Mouse (Mus musculus) urinary bladder, postnatal 25 days (tissue): Measurements from ENCODE around the gene Nprl2.
"Not testable (repeated sequence)": the region's sequence is repeated elsewhere in the genome, so short reads cannot be mapped to it uniquely, and the experiment has no call there.

ENCODE experiments used
- DNase-seq: peaks from one replicate; pipeline ENCODE4 v3.0.0; 2022; ENCODE audit warnings: low spot score

The Nprl2 gene

DNA sequence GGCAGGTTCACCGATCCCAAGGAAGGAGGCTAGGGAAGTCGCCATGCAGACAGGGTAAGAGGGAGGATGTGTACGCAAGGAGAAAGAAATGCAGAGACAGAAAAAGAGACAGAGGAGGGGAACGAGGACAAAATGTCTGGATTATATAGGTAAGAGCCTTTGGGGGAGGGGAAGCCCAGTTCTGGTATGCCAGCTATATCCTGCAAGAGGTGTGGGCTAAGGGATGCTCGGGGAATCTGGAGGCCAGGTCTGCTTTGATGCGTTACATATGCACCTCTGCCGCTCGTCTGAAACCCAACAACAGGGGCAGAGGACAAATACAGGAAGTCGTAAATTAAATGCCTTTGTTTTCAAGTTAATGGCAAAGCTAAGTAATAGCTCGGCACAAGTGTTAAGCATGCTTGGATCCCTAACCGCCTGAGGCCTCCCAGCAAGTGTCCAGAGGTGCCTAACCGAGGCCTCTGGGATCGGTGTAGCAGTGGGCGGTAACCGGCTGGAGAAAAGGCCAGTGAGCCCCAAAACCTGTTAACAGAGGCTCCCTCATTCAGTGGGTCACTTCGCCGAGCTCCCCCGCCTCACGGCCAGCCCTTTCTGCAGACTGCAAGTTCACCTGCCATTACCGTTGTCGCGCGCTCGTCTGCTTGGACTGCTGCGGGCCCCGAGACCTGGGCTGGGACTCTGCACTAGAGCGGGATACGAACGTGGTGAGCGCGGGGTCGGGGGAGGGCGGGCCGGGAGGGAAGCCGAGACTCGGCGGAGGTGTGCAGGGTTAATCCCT lies 11.7 kb downstream of the Nprl2 start:
- no peak for DNase-seq

- peak; percentile 91 for DNase-seq
Observed at GRCm38 (mm10) chr9:107554319-107554825, 12.3 kb downstream of the Nprl2 start.

DNA sequence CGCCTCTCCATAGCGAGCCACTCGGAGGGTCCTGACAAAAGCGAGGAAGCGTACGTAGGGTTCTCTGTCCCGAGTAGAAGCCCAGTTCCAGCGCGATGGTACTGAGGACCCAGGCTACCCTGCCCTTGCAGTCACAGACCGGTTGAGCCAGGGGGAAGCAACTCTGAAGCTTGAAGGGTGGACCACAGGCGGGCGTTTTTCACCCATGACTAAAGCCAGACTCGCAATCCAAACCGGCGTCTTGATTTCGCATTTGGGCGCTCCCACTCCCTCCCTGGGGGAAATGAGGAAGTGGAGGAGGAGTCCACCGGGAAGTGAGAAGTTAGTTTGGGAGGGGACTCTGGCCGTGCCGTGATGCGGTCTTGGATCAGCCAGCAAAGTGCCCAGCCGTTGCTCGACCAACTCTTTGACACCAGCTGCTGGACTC lies 13.0 kb downstream of the Nprl2 start:
- DNase-seq, result no peak

DNA sequence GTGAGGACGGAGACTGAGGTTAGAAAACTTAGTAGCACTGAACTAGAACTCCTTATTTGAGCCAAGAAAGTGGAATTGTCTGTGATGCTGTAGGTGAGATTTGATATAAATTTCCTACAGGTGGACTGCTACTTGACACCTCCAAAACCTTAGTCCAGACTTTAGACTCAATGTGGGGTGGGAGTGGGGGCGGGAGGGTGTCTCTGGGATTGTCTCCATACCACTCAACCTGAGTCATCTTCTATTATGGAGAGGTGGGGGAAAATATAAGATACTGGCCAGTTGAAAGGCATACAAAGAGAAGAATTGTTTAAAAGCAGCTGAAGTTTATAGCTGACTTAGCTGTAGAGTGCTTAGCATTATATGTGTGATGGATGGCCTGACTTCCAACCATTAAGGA lies 13.7 kb downstream of the Nprl2 start:
- DNase-seq, result no peak

DNA sequence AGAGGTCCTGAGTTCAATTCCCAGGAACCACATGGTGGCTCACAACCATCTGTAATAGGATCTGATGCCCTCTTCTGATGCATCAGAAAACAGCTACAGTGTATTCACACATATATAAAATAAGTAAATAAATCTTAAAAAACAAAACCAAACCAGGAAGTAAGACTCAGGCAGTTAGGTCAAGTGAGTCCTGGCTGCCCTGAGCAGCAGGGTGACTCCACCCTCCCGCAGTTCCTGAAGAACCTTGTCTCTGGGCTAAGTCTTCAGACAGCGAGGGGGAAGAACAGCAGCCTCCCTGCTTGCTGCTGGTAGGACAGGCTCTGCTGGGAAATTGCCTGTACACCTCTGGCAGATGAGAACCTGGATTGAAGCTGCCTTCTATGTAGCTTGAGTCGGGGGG lies 14.3 kb downstream of the Nprl2 start:
- DNase-seq, result no peak

DNA sequence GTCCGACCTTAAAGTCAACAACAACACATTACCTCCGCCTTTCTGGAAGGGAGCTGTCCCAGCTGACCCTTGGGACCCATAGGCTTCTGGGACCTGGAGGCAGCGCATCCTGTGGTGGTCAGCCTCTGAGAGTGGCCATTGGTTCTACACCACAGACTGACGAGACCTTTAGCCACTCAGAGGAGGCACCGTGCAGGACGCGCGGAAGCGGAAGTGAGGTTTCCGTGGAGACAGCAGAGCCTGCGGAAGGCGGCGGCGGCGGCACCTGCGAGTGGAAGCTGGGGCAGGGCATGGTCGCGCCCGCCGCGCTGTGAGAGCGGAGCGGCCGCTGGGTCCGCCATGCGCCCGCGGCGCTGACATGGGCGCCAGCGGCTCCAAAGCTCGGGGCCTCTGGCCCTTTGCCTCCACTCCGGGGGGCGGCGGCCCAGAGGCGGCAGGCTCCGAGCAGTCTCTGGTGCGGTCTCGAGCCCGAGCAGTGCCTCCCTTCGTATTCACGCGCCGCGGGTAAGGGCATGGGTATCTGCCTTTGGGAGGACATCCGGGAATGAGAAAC lies 21.1 kb downstream of the Nprl2 start, which contains the start of gene Tusc2:
Gene Tusc2, plus strand, starts transcription at position 227 of the 553 bp plus-strand sequence.
- peak; percentile 87 for DNase-seq

- DNase-seq, result not testable (repeated sequence)
Observed at GRCm38 (mm10) chr9:107565556-107565955, 23.5 kb downstream of the Nprl2 start.

- peak; percentile 82 for DNase-seq
Observed at GRCm38 (mm10) chr9:107566041-107566709, 24.1 kb downstream of the Nprl2 start.

- DNase-seq, result no peak
Observed at GRCm38 (mm10) chr9:107566855-107567254, 24.8 kb downstream of the Nprl2 start.

DNA sequence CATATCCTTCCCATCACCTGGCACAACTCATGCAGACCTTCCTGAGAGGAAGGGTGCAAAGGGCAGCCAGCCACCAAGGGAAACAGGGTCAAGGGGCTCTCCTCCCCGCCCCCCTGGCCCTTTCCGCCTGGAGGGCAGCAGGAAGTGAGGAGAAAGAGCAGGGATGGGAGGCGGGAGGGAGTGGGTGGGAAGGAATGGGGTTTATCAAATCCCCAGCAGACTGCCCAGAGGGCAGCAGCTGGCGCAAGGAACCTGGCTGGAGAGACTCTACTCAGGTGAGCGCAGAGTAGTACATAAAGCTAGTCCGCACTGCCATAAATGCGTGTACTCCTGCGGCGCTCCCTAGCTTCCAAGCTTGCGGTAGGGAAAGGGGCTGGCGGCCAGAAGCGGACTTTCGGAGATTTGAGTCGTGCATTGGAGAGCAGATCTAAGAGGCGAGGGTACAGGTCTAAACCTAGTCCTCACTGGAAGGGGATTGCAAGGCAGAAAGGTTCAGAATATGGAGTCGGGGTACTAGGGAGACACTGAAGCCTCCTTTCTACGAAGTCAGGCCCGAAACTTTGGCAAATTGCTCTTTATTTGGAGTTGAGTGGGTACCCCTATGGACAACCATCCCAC lies 25.8 kb downstream of the Nprl2 start, which contains the start of gene Hyal2:
Gene Hyal2, plus strand, starts transcription at position 244 of the 618 bp plus-strand sequence.
- DNase-seq, result no peak

DNA sequence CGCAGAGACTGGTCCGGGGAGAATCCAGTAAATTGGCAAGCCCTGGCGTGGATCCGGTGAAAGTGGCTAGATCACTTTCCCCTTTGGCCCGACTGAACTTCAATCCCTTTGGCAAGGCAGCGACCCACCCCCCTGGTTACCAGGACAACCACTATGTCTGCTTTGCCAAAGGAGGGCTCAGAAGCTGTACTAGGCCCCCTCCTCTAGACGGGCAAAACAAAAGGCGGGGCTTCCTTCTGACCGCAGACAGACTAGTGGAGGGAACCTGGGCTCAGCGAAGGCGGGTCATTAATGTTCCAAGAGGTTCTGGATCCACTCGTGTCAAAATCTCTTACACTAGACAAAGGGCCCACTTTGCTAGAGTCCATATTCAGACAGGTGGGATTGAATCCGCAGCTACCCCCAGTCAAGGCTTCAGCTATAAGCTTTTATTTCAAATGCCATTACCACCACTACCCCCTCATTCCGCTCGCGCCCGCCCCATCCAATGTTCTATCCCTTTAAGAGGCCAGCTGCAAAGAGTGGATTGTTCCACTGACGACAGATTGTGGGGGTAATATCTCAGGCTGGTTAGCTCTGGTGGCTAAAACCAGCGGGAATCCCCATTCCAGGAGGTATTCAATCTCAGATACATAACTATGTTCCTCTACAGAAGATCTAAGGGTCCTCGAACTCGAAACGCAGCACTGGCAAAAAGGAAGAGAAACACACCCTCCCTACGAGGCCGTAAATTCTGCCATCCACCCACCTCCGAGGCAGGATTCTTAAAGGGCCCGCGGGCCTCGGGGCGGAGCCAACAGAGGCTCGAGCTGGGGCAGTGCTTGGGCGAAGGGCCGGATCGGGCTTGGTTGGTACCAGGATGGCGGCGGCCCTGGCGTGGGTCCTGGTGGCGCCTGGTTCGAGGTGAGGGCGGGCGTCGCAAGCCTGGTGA lies 26.6 kb downstream of the Nprl2 start:
- DNase-seq, result peak; percentile 79

DNA sequence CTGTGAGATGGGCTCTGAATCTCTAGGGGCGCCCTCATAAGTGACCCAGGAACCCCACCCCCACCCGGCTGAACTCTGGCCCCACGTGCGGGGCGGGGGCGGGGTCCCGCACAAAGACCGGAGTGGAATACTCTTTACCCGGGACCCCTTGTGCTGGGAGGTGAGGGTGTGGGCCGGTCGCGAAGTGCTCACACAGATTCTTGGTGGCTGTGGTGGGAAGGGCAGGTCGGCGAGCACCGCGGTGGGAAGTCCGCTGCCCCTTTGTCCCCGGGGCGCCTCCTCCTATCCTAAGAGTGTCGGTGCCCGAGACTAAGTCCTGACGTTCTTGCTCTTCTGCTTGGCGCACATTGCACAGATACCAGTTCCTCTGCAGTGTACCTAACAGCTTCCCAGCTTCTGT lies 27.2 kb downstream of the Nprl2 start:
- no peak for DNase-seq

DNA sequence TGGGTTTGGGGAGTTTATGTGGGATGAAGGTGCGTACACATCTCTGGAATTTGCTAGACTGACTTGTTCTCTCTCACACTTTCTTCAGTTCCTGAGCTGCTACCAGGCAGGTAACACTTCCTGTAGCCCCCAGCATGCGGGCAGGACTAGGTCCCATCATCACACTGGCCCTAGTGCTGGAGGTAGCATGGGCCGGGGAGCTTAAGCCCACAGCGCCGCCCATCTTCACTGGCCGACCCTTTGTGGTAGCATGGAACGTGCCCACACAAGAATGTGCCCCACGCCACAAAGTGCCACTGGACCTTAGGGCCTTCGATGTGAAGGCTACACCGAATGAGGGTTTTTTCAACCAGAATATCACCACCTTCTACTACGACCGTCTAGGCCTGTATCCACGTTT lies 28.0 kb downstream of the Nprl2 start:
- DNase-seq, result no peak

DNA sequence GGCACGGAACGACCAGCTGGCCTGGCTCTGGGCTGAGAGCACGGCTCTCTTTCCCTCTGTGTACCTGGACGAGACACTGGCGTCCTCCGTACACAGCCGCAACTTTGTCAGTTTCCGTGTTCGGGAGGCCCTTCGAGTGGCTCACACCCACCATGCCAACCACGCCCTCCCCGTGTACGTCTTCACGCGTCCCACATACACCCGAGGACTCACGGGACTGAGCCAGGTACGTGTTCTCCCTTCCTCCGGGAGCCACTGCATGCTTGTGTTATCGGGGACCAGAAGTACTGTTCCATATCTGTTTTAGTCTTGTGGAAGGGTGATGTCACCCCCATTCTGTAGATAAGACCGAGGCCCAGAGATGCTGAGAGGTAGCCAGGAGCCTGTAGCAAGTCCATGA lies 28.8 kb downstream of the Nprl2 start:
- DNase-seq, result no peak

DNA sequence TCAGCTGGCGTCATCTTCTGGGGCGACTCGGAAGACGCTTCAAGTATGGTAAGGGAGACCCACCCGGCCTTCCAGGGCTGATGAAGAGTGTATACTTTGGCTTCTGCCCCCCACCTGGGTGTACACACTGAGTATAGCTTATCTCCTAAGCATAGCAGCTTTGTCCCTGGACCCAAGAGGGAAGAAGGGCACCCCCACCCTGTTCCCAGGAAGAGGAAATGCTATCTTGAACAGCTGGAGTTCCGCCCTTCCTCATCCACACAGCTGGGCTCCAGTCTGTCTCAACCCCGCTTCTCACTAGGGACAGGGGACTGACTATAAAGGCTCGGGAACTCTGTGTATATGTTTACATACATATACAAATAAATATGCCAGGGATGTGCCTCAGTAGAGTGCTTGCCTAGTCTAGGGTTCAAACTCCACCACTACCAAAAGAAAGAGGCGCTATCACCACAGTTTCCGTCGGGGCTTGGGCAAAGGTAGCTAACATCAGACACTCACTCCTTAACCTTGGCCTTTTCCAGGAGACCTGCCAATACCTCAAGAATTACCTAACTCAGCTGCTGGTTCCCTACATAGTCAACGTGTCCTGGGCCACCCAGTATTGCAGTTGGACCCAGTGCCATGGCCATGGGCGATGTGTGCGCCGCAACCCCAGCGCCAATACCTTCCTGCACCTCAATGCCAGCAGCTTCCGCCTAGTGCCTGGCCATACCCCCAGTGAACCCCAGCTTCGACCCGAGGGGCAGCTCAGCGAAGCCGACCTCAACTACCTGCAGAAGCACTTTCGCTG lies 29.7 kb downstream of the Nprl2 start:
- no peak for DNase-seq

- no peak for DNase-seq
Observed at GRCm38 (mm10) chr9:107572327-107572662, 30.3 kb downstream of the Nprl2 start.

DNA sequence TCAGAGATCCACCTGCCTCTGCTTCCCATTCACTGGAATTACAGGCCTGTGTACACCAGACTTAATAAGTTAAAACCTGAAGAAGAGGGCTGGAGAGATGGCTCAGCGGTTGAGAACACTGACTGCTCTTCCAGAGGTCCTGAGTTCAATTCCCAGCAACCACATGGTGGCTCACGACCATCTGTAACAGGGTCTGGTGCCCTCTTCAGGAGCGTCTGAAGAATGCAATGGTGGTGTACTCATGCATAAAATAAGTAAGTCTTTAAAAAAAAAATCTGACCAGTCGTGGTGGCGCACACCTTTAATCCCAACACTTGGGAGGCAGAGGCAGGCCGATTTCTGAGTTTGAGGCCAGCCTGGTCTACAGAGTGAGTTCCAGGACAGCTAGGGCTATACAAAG lies 31.7 kb downstream of the Nprl2 start:
- not testable (repeated sequence) for DNase-seq

DNA sequence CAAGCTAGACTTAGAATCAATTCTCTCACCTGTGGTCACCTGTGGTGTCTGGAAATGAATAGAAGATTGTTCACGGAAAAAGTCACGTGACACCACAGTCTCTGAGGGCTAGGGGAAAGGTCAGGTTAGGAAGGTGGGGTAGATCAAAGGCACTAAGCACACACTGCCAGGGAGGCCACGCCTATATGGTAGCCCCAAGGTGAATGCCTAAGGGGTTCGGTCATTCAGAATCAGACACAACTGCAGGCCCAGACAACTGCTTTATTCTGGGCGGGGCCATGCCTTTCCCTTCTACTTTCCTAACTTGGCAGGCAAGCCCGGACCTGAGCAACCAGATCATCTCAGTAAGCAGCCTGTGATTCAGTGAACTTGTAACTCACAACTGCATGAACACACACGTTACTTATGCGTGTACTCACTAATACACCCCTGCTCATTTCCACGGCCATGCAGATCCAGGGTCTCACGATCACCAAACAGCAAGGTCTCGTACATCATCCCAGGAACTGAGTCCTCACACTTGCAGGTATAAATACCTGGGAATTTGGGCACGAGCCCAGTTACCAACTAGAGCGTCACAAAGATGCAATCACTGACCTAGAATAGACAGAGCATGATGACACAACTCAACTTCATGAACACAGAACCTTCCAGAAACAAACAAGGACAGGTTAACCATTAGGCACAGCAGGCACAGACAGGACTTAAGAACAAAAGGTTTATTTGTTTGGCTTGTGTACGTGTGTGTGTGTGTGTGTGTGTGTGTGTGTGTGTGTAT lies 33.7 kb downstream of the Nprl2 start:
- no peak for DNase-seq

DNA sequence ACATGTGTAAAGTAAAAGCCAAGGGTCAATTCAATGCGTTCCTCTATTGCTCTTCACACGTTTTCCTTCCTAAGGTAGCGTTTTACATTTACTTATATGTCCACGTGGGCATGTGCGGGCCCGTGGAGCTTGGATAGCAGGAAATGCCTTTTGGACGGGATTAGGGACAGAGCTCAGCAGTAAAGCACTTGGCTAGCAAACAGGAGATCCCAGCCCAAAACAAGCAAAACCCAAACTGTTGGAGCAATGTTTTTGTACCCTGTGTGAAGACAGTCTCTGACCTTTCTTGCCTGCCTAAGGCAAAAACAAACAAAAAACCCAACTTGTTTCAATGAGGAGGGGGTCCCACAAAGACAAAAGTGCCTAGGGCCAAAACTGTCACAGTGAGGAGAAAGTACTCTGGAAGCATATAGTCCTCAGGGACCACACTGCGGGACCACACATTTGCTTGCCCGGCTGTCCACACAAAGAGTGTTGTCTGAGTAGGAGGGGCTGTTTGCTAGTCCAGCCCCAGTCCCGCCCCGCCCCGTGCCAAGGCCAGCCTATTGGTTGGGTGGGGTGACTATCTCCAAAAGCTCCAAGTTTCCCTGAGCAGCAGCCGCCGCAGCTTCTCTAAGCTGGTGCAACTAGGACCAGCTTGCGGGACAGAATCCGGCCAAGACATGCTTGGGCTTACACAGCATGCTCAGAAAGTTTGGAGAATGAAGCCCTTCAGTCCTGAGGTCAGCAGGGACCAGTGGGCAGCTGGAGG lies 34.5 kb downstream of the Nprl2 start, which contains the start of gene Hyal1:
Gene Hyal1, plus strand, starts transcription at position 571 of the 751 bp plus-strand sequence.
- peak; percentile 68 for DNase-seq
